Mouse (Mus musculus): ENCODE measurements around the gene H1f0. TPM values are rescaled to one million over a fixed set of nuclear protein-coding genes. Genes with fewer than 3 reads are reported as not detected.

H1f0 gene
- total RNA-seq, 2 experiments from 2014 or later, result 83.7 to 93.8 TPM

GRCm38 (mm10) chr15:79065086-79065770 is 37.0 kb downstream of the H1f0 start:
- DNase-seq (ENCODE audit: low spot score in 2 of 2), result no peak

GRCm38 (mm10) chr15:79066276-79066675 is 38.0 kb downstream of the H1f0 start:
- no peak for DNase-seq (ENCODE audit: low spot score in 2 of 2)

GRCm38 (mm10) chr15:79067631-79068030 is 39.4 kb downstream of the H1f0 start:
- DNase-seq (ENCODE audit: low spot score in 2 of 2), result no peak

- DNase-seq (ENCODE audit: low spot score in 2 of 2), result no peak
These were observed 40.2 kb downstream of the H1f0 start for GRCm38 (mm10) chr15:79068416-79068815.

- peak in 1 of 2 experiments; percentile 62 for DNase-seq (ENCODE audit: low spot score in 2 of 2)
These were observed 43.1 kb downstream of the H1f0 start for GRCm38 (mm10) chr15:79071117-79072039.

- no peak for DNase-seq (ENCODE audit: low spot score in 2 of 2)
These were observed 45.5 kb downstream of the H1f0 start for GRCm38 (mm10) chr15:79073752-79074151.

- no peak for DNase-seq (ENCODE audit: low spot score in 2 of 2)
These were observed 46.2 kb downstream of the H1f0 start for GRCm38 (mm10) chr15:79074446-79074845.

- peak; percentile 85 to 87 for DNase-seq (ENCODE audit: low spot score in 2 of 2)
These were observed 46.8 kb downstream of the H1f0 start, which contains the start of gene Eif3l for GRCm38 (mm10) chr15:79074913-79075532. Gene Eif3l (plus strand): TSS chr15:79075179.

- no peak for DNase-seq (ENCODE audit: low spot score in 2 of 2)
These were observed 47.6 kb downstream of the H1f0 start for GRCm38 (mm10) chr15:79075658-79076365.

GRCm38 (mm10) chr15:79079567-79079966 is 51.3 kb downstream of the H1f0 start:
- no peak for DNase-seq (ENCODE audit: low spot score in 2 of 2)

Small RNAs within 50 kb of the gene (microRNA-seq; reads per million reads assigned to microRNA genes)
- gene Mir6956, result 0 reads per million in 2 experiments

Other genes starting within 250 kb of the H1f0 start
- gene Card10, start 225.4 kb upstream of the H1f0 start, total RNA-seq (2021), result 1 to 10 TPM; 5.9 to 6.7 TPM
- 10 to 100 TPM; 11.9 to 15.8 TPM for gene Cdc42ep1, start 185.8 kb upstream of the H1f0 start, total RNA-seq (2021)
- not detected for gene Lgals2, start 172.9 kb upstream of the H1f0 start, total RNA-seq (2021)
- gene Gga1, start 151.3 kb upstream of the H1f0 start, total RNA-seq (2021), result 10 to 100 TPM; 59.0 to 61.7 TPM
- gene Gm49510, start 128.8 kb upstream of the H1f0 start, total RNA-seq (2021), result under 1 TPM in 1 of 2 experiments, not detected in 1; 0.52 TPM
- 10 to 100 TPM; 32.4 to 34.4 TPM for gene Sh3bp1, start 128.7 kb upstream of the H1f0 start, total RNA-seq (2021)
- 100 to 1,000 TPM; 170 to 178 TPM for gene Pdxp, start 114.5 kb upstream of the H1f0 start, total RNA-seq (2021)
- 10 to 100 TPM; 23.8 to 27.0 TPM for gene Lgals1, start 101.7 kb upstream of the H1f0 start, total RNA-seq (2021)
- 10 to 100 TPM; 36.2 to 37.5 TPM for gene Nol12, start 93.5 kb upstream of the H1f0 start, total RNA-seq (2021)
- gene Triobp, start 80.7 kb upstream of the H1f0 start, total RNA-seq (2021), result 1 to 10 TPM; 9.0 to 9.2 TPM
- under 1 TPM in 1 of 2 experiments, not detected in 1; 0.42 TPM for gene Galr3, start 13.4 kb downstream of the H1f0 start, total RNA-seq (2021)
- 10 to 100 TPM; 18.0 to 22.7 TPM for gene Ankrd54, start 34.4 kb downstream of the H1f0 start, total RNA-seq (2021)
- gene Eif3l, start 46.7 kb downstream of the H1f0 start, total RNA-seq (2021), result 10 to 100 TPM; 71.5 to 71.8 TPM
- 10 to 100 TPM; 33.9 to 35.3 TPM for gene Micall1, start 80.4 kb downstream of the H1f0 start, total RNA-seq (2021)
- 100 to 1,000 TPM; 108 to 109 TPM for gene Polr2f, start 112.6 kb downstream of the H1f0 start, total RNA-seq (2021)
- gene 1700088E04Rik, start 112.8 kb downstream of the H1f0 start, total RNA-seq (2021), result 10 to 100 TPM in 1 of 2 experiments, 1 to 10 TPM in 1; 9.2 to 12.4 TPM
- gene Sox10, start 136.8 kb downstream of the H1f0 start, total RNA-seq (2021), result 10 to 100 TPM; 32.0 to 35.9 TPM
- gene Pick1, start 200.7 kb downstream of the H1f0 start, total RNA-seq (2021), result 10 to 100 TPM; 44.4 to 46.4 TPM
- under 1 TPM in 1 of 2 experiments, not detected in 1; 0.28 TPM for gene Gm49486, start 200.9 kb downstream of the H1f0 start, total RNA-seq (2021)
- gene Slc16a8, start 226.3 kb downstream of the H1f0 start, total RNA-seq (2021), result under 1 TPM; 0.18 to 0.25 TPM